Comparison of ENCODE assay signal across 8 mouse cellular contexts in genomic region chr7:45050945-45051600, GRCm38 (mm10). TPM values are rescaled to one million over a fixed set of nuclear protein-coding genes. Genes with fewer than 3 reads are reported as not detected.
DNase-seq lines count a peak whose midpoint lies in the region; ATAC-seq and TF ChIP-seq lines count a peak whose summit lies in the region.

No protein-coding gene starts in this region.

- H3K27ac ChIP-seq in MEL (ENCODE audit: control insufficient read depth, low read depth, low read length), result no peak overlapping the region
- H3K27ac ChIP-seq in brown adipose tissue, adult 24 weeks (replicated peaks; ENCODE audit: low read depth, low read length), result no peak overlapping the region
- H3K27ac ChIP-seq in forebrain, embryonic 12.5 days, result peak overlapping the region; percentile 100
- peak overlapping the region; percentile 99 for H3K27ac ChIP-seq in heart, embryonic 15.5 days
- peak overlapping the region; percentile 9; the same call in 1 of the 2 replicates for H3K27ac ChIP-seq in liver, embryonic 15.5 days (replicated peaks)
- H3K27ac ChIP-seq in neural tube, embryonic 15.5 days (replicated peaks), result peak overlapping the region; percentile 99

- peaks cover 3 to 15% of the 10 kb centered on the region in 2 experiments; a peak in 3 of 4 replicates for H3K4me1 ChIP-seq in MEL (ENCODE audit: control insufficient read depth in 1 of 2, insufficient read depth in 2 of 2, low read length in 2 of 2)
- peaks cover 5% of the 10 kb centered on the region for H3K4me1 ChIP-seq in brown adipose tissue, adult 24 weeks (ENCODE audit: control insufficient read depth, insufficient read depth, insufficient read length, low read length)
- peaks cover 32% of the 10 kb centered on the region for H3K4me1 ChIP-seq in forebrain, embryonic 12.5 days
- H3K4me1 ChIP-seq in heart, embryonic 15.5 days (replicated peaks), result peaks cover 25% of the 10 kb centered on the region
- H3K4me1 ChIP-seq in liver, embryonic 15.5 days (replicated peaks), result peaks cover 51% of the 10 kb centered on the region
- peaks cover 43% of the 10 kb centered on the region for H3K4me1 ChIP-seq in neural tube, embryonic 15.5 days

- no peak for TF ChIP-seq EP300 in MEL (IDR thresholded peaks at IDR 0.05; ENCODE audit: low read depth in 1 of 2, low read length in 2 of 2)

- H3K9ac ChIP-seq in MEL (ENCODE audit: control insufficient read depth, low read depth, low read length, poor library complexity, severe bottlenecking), result peak overlapping the region; percentile 81
- peak overlapping the region; percentile 94 for H3K9ac ChIP-seq in forebrain, embryonic 12.5 days
- 0 out of 2 replicates have a peak overlapping the region, but pooled peaks have one; percentile 96 for H3K9ac ChIP-seq in heart, embryonic 15.5 days
- H3K9ac ChIP-seq in liver, embryonic 15.5 days, result no peak overlapping the region
- peak overlapping the region; percentile 66 for H3K9ac ChIP-seq in neural tube, embryonic 15.5 days (replicated peaks)

- no peak for TF ChIP-seq CTCF in MEL (IDR thresholded peaks at IDR 0.05 in 2 of 3, conservative IDR thresholded peaks at IDR 0.05 in 1 of 3; ENCODE audit: control insufficient read depth in 1 of 3, insufficient read depth in 1 of 3, low read depth in 2 of 3, low read length in 3 of 3, poor library complexity in 1 of 3, severe bottlenecking in 1 of 3)

- peak overlapping the region; percentile 85 for H3K4me2 ChIP-seq in forebrain, embryonic 12.5 days
- peak overlapping the region; percentile 98 for H3K4me2 ChIP-seq in heart, embryonic 15.5 days
- peak overlapping the region; percentile 94 for H3K4me2 ChIP-seq in liver, embryonic 15.5 days
- peak overlapping the region; percentile 97 for H3K4me2 ChIP-seq in neural tube, embryonic 15.5 days

- peak; percentile 59 for ATAC-seq in forebrain, embryonic 12.5 days (ENCODE audit: low FRiP score)
- ATAC-seq in heart, embryonic 15.5 days (replicated peaks; ENCODE audit: insufficient number of reproducible peaks, insufficient read depth, low FRiP score, low read depth), result no peak
- no peak for ATAC-seq in liver, embryonic 15.5 days (ENCODE audit: insufficient read depth)
- ATAC-seq in neural tube, embryonic 15.5 days (ENCODE audit: low FRiP score), result peak; percentile 33

- peaks cover 0 to 5% of the 10 kb centered on the region in 2 experiments; a peak in 3 of 4 replicates for H3K36me3 ChIP-seq in MEL (ENCODE audit: control insufficient read depth in 1 of 2, insufficient read depth in 2 of 2, low read length in 2 of 2)
- peaks cover 46% of the 10 kb centered on the region for H3K36me3 ChIP-seq in forebrain, embryonic 12.5 days (replicated peaks)
- H3K36me3 ChIP-seq in heart, embryonic 15.5 days, result peaks cover 43% of the 10 kb centered on the region
- peaks cover 49% of the 10 kb centered on the region for H3K36me3 ChIP-seq in liver, embryonic 15.5 days (replicated peaks)
- peaks cover 42% of the 10 kb centered on the region for H3K36me3 ChIP-seq in neural tube, embryonic 15.5 days

- H3K9me3 ChIP-seq in MEL (replicated peaks; ENCODE audit: insufficient read depth, low read length), result no peaks in the 10 kb centered on the region
- no peaks in the 10 kb centered on the region for H3K9me3 ChIP-seq in forebrain, embryonic 12.5 days
- no peaks in the 10 kb centered on the region for H3K9me3 ChIP-seq in heart, embryonic 15.5 days (replicated peaks)
- H3K9me3 ChIP-seq in liver, embryonic 15.5 days (replicated peaks), result no peaks in the 10 kb centered on the region
- no peaks in the 10 kb centered on the region for H3K9me3 ChIP-seq in neural tube, embryonic 15.5 days (replicated peaks)

- peak overlapping the region; percentile 66 to 93; a peak in 3 of 4 replicates for H3K4me3 ChIP-seq in MEL (ENCODE audit: control insufficient read depth in 1 of 2, insufficient read depth in 1 of 2, low read depth in 2 of 2, low read length in 2 of 2)
- peak overlapping the region; percentile 96 for H3K4me3 ChIP-seq in brown adipose tissue, adult 24 weeks (ENCODE audit: insufficient read depth, low read depth, low read length)
- peak overlapping the region; percentile 90 for H3K4me3 ChIP-seq in forebrain, embryonic 12.5 days (replicated peaks)
- H3K4me3 ChIP-seq in heart, embryonic 15.5 days, result peak overlapping the region; percentile 94
- H3K4me3 ChIP-seq in liver, embryonic 15.5 days (replicated peaks), result peak overlapping the region; percentile 75
- H3K4me3 ChIP-seq in neural tube, embryonic 15.5 days (replicated peaks), result peak overlapping the region; percentile 81

- TF ChIP-seq RAD21 in MEL (IDR thresholded peaks at IDR 0.05; ENCODE audit: low read depth, low read length), result no peak

- no peaks in the 10 kb centered on the region for H3K27me3 ChIP-seq in MEL (ENCODE audit: control insufficient read depth in 1 of 2, insufficient read depth in 2 of 2, low read length in 2 of 2)
- H3K27me3 ChIP-seq in forebrain, embryonic 12.5 days, result no peaks in the 10 kb centered on the region
- H3K27me3 ChIP-seq in heart, embryonic 15.5 days, result no peaks in the 10 kb centered on the region
- no peaks in the 10 kb centered on the region for H3K27me3 ChIP-seq in liver, embryonic 15.5 days
- no peaks in the 10 kb centered on the region for H3K27me3 ChIP-seq in neural tube, embryonic 15.5 days (replicated peaks)

- DNase-seq in MEL (ENCODE audit: low read depth, low spot score), result peak; percentile 93
- DNase-seq in kidney, postnatal 14 days, result peak; percentile 85
- peak; percentile 72 for DNase-seq in thymus, postnatal 4 days

- TF ChIP-seq POLR2A in MEL (IDR thresholded peaks at IDR 0.05; ENCODE audit: control insufficient read depth in 1 of 2, insufficient read depth in 1 of 2, low read depth in 1 of 2, low read length in 2 of 2, poor library complexity in 1 of 2), result no peak

- 2% methylated on average over 16 of the region's 16 CpGs for WGBS in forebrain, embryonic 12.5 days
- 10% methylated on average over 16 of the region's 16 CpGs for WGBS in heart, embryonic 15.5 days
- WGBS in liver, embryonic 15.5 days (ENCODE audit: insufficient replicate concordance), result 23% methylated on average over 16 of the region's 16 CpGs
- WGBS in neural tube, embryonic 15.5 days, result 4% methylated on average over 16 of the region's 16 CpGs

- peaks cover 25% of the 10 kb centered on the region for H3K79me2 ChIP-seq in MEL (ENCODE audit: control insufficient read depth, insufficient read depth, low read length, poor library complexity)

RNA-seq across cellular contexts. Expression of gene Prr12, which starts 1.6 kb away (rescaled TPM):
- 3.3 and 3.5 TPM in 2 replicates for total RNA-seq in MEL (2012; rRNA removed)
- 10 to 100 TPM in 1 of 2 experiments, not detected in 1; 32.1 TPM for polyA plus RNA-seq in MEL (2012; ENCODE audit: insufficient read depth in 1 of 2, insufficient read length in 2 of 2, low read depth in 1 of 2, low replicate concordance in 2 of 2, missing spikeins in 1 of 2)
- 4.8 and 5.4 TPM in 2 replicates for polyA plus RNA-seq in brown adipose tissue, adult 24 weeks (2012; ENCODE audit: insufficient read depth, insufficient read length, missing spikeins)
- polyA plus RNA-seq in forebrain, embryonic 12.5 days (2016; fragmentation: Nextera tagmentation; extraction: Ambion mirVana), result 13.1 and 13.6 TPM in 2 replicates
- 5.0 and 7.6 TPM in 2 replicates for polyA plus RNA-seq in heart, embryonic 15.5 days (2015; fragmentation: Nextera tagmentation; extraction: Ambion mirVana)
- 2.1 and 2.3 TPM in 2 replicates for polyA plus RNA-seq in liver, embryonic 15.5 days (2015; fragmentation: Nextera tagmentation; extraction: Ambion mirVana)
- polyA plus RNA-seq in neural tube, embryonic 15.5 days (2015; fragmentation: Nextera tagmentation; extraction: Ambion mirVana), result 11.4 and 12.3 TPM in 2 replicates

RNA-seq across cellular contexts. Expression of gene Nosip, which starts 11.2 kb away (rescaled TPM):
- 49.9 and 50.7 TPM in 2 replicates for total RNA-seq in MEL (2012; rRNA removed)
- 10 to 100 TPM in 1 of 2 experiments, not detected in 1; 78.9 TPM for polyA plus RNA-seq in MEL (2012; ENCODE audit: insufficient read depth in 1 of 2, insufficient read length in 2 of 2, low read depth in 1 of 2, low replicate concordance in 2 of 2, missing spikeins in 1 of 2)
- polyA plus RNA-seq in brown adipose tissue, adult 24 weeks (2012; ENCODE audit: insufficient read depth, insufficient read length, missing spikeins), result 24.3 and 26.8 TPM in 2 replicates
- polyA plus RNA-seq in forebrain, embryonic 12.5 days (2016; fragmentation: Nextera tagmentation; extraction: Ambion mirVana), result 53.7 and 54.4 TPM in 2 replicates
- polyA plus RNA-seq in heart, embryonic 15.5 days (2015; fragmentation: Nextera tagmentation; extraction: Ambion mirVana), result 42.4 and 54.8 TPM in 2 replicates
- polyA plus RNA-seq in liver, embryonic 15.5 days (2015; fragmentation: Nextera tagmentation; extraction: Ambion mirVana), result 25.9 and 27.4 TPM in 2 replicates
- 65.8 and 66.5 TPM in 2 replicates for polyA plus RNA-seq in neural tube, embryonic 15.5 days (2015; fragmentation: Nextera tagmentation; extraction: Ambion mirVana)

RNA-seq across cellular contexts. Expression of gene Prrg2, which starts 11.4 kb away (rescaled TPM):
- 7.5 and 7.7 TPM in 2 replicates for total RNA-seq in MEL (2012; rRNA removed)
- polyA plus RNA-seq in MEL (2012; ENCODE audit: insufficient read depth in 1 of 2, insufficient read length in 2 of 2, low read depth in 1 of 2, low replicate concordance in 2 of 2, missing spikeins in 1 of 2), result 10 to 100 TPM in 1 of 2 experiments, not detected in 1; 16.9 TPM
- 17.2 and 33.8 TPM in 2 replicates for polyA plus RNA-seq in brown adipose tissue, adult 24 weeks (2012; ENCODE audit: insufficient read depth, insufficient read length, missing spikeins)
- polyA plus RNA-seq in forebrain, embryonic 12.5 days (2016; fragmentation: Nextera tagmentation; extraction: Ambion mirVana), result 17.1 and 18.2 TPM in 2 replicates
- polyA plus RNA-seq in heart, embryonic 15.5 days (2015; fragmentation: Nextera tagmentation; extraction: Ambion mirVana), result 12.9 and 15.9 TPM in 2 replicates
- polyA plus RNA-seq in liver, embryonic 15.5 days (2015; fragmentation: Nextera tagmentation; extraction: Ambion mirVana), result 8.5 and 9.0 TPM in 2 replicates
- polyA plus RNA-seq in neural tube, embryonic 15.5 days (2015; fragmentation: Nextera tagmentation; extraction: Ambion mirVana), result 16.5 and 18.1 TPM in 2 replicates

RNA-seq across cellular contexts. Expression of gene Rras, which starts 33.3 kb away (rescaled TPM):
- 4.2 and 5.0 TPM in 2 replicates for total RNA-seq in MEL (2012; rRNA removed)
- polyA plus RNA-seq in MEL (2012; ENCODE audit: insufficient read depth in 1 of 2, insufficient read length in 2 of 2, low read depth in 1 of 2, low replicate concordance in 2 of 2, missing spikeins in 1 of 2), result 10 to 100 TPM in 1 of 2 experiments, not detected in 1; 24.1 TPM
- 76.5 and 82.6 TPM in 2 replicates for polyA plus RNA-seq in brown adipose tissue, adult 24 weeks (2012; ENCODE audit: insufficient read depth, insufficient read length, missing spikeins)
- 11.4 and 13.8 TPM in 2 replicates for polyA plus RNA-seq in forebrain, embryonic 12.5 days (2016; fragmentation: Nextera tagmentation; extraction: Ambion mirVana)
- polyA plus RNA-seq in heart, embryonic 15.5 days (2015; fragmentation: Nextera tagmentation; extraction: Ambion mirVana), result 76.4 and 80.8 TPM in 2 replicates
- 20.8 and 23.6 TPM in 2 replicates for polyA plus RNA-seq in liver, embryonic 15.5 days (2015; fragmentation: Nextera tagmentation; extraction: Ambion mirVana)
- 14.2 and 24.2 TPM in 2 replicates for polyA plus RNA-seq in neural tube, embryonic 15.5 days (2015; fragmentation: Nextera tagmentation; extraction: Ambion mirVana)

RNA-seq across cellular contexts. Expression of gene Scaf1, which starts 34.9 kb away (rescaled TPM):
- 17.7 and 18.3 TPM in 2 replicates for total RNA-seq in MEL (2012; rRNA removed)
- 10 to 100 TPM; 34.4 to 81.5 TPM for polyA plus RNA-seq in MEL (2012; ENCODE audit: insufficient read depth in 1 of 2, insufficient read length in 2 of 2, low read depth in 1 of 2, low replicate concordance in 2 of 2, missing spikeins in 1 of 2)
- polyA plus RNA-seq in brown adipose tissue, adult 24 weeks (2012; ENCODE audit: insufficient read depth, insufficient read length, missing spikeins), result 26.3 and 27.5 TPM in 2 replicates
- polyA plus RNA-seq in forebrain, embryonic 12.5 days (2016; fragmentation: Nextera tagmentation; extraction: Ambion mirVana), result 47.4 and 52.0 TPM in 2 replicates
- polyA plus RNA-seq in heart, embryonic 15.5 days (2015; fragmentation: Nextera tagmentation; extraction: Ambion mirVana), result 25.1 and 32.5 TPM in 2 replicates
- polyA plus RNA-seq in liver, embryonic 15.5 days (2015; fragmentation: Nextera tagmentation; extraction: Ambion mirVana), result 10.4 and 11.9 TPM in 2 replicates
- 43.3 and 46.1 TPM in 2 replicates for polyA plus RNA-seq in neural tube, embryonic 15.5 days (2015; fragmentation: Nextera tagmentation; extraction: Ambion mirVana)

Comparison
In these comparisons a context has a peak if more than half of its experiments do, and no peak if none do; other contexts are left out.
1. H3K27ac ChIP-seq: peak in forebrain, embryonic 12.5 days (single experiment), heart, embryonic 15.5 days (single experiment), liver, embryonic 15.5 days (single experiment) and neural tube, embryonic 15.5 days (single experiment); none in MEL (single experiment) and brown adipose tissue, adult 24 weeks (single experiment).
2. ATAC-seq: peak in forebrain, embryonic 12.5 days (single experiment) and neural tube, embryonic 15.5 days (single experiment); none in heart, embryonic 15.5 days (single experiment) and liver, embryonic 15.5 days (single experiment).
3. Peak in every context shown above with its lines, with median percentiles within 50 percentile points of each other: DNase-seq, H3K4me3 ChIP-seq and H3K4me2 ChIP-seq.